Mouse (Mus musculus) forebrain, embryonic 14.5 days (tissue): Measurements from ENCODE around the gene Dars2. TPM values are rescaled to one million over a fixed set of nuclear protein-coding genes. Genes with fewer than 3 reads are reported as not detected.

Experiments
- ATAC-seq: fragments of 200-750 bp; cut with Nextera tagmentation; 2 replicates; pipeline ENCODE4 v1.8.0; 2017; ENCODE audit warnings: mild to moderate bottlenecking, moderate library complexity
- DNase-seq: peaks from one replicate; pipeline ENCODE4 v3.0.0-alpha.2; 2015; ENCODE audit warnings: low spot score
- H3K27ac ChIP-seq: fragments of 300-500 bp; sonication (generic); 2 replicates; pipeline ENCODE4 v1.5.1; 2014; ENCODE audit warnings: low read depth, mild to moderate bottlenecking, control low read depth, low read length, moderate library complexity
- H3K27me3 ChIP-seq: fragments of 300-500 bp; sonication (generic); replicated peaks from 2 replicates; pipeline ENCODE4 v1.6.1; 2014; ENCODE audit warnings: low read length, control low read depth, mixed read lengths; ENCODE audit not compliant: control insufficient read depth, insufficient read depth
- H3K36me3 ChIP-seq: fragments of 300-500 bp; sonication (generic); 2 replicates; pipeline ENCODE4 v1.6.1; 2014; ENCODE audit warnings: low read length, control low read depth; ENCODE audit not compliant: control insufficient read depth, insufficient read depth
- H3K4me1 ChIP-seq: fragments of 300-500 bp; sonication (generic); 2 replicates; pipeline ENCODE4 v1.6.1; 2014; ENCODE audit warnings: antibody characterized with exemption, low read length, control low read depth; ENCODE audit not compliant: control insufficient read depth, insufficient read depth
- H3K4me2 ChIP-seq: fragments of 300-500 bp; sonication (generic); 2 replicates; pipeline ENCODE4 v1.6.1; 2014; ENCODE audit warnings: mild to moderate bottlenecking, control low read depth, low read length
- H3K4me3 ChIP-seq: fragments of 300-500 bp; sonication (generic); 2 replicates; pipeline ENCODE4 v1.5.1; 2014; ENCODE audit warnings: low read depth, low read length, control low read depth
- H3K9ac ChIP-seq: fragments of 300-500 bp; sonication (generic); 2 replicates; pipeline ENCODE4 v1.6.1; 2014; ENCODE audit warnings: mild to moderate bottlenecking, low read length, control low read depth, moderate library complexity
- H3K9me3 ChIP-seq: fragments of 300-500 bp; sonication (generic); replicated peaks from 2 replicates; pipeline ENCODE4 v1.6.1; 2016; ENCODE audit warnings: low read length, control low read depth, mixed read lengths; ENCODE audit not compliant: control insufficient read depth
- WGBS: fragments of 180-500 bp; shearing (Covaris S2); extraction: QIAGEN DNeasy Blood & Tissue Kit; methylation state at CpG from one replicate; pipeline ENCODE4 v1.1.7; 2014; 5-methylcytosine and 5-hydroxymethylcytosine counted together
- polyA plus RNA-seq: library from polyadenylated mRNA; unstranded; fragments of >200 nt; fragmentation: Nextera tagmentation; extraction: Ambion mirVana; gene quantifications from 2 replicates; pipeline ENCODE4 v1.2.1, GENCODE M21; 2014

Gene Dars2
- 38.4 and 41.3 TPM in 2 replicates for polyA plus RNA-seq

GRCm38 (mm10) chr1:161070352-161071271 lies at the start of gene Dars2, which contains the start of gene Cenpl:
TSS of gene Dars2 (minus strand) at chr1:161070658.
TSS of gene Cenpl (plus strand) at chr1:161070713.
- Histone ChIP-seq H3K9me3 (no peaks in the 10 kb centered on the region), H3K4me3 (peak within 1 kb of the TSS; percentile 54), H3K27ac (peak within 1 kb of the TSS; percentile 15; the same call in 1 of the 2 replicates), H3K4me2 (peak within 1 kb of the TSS; percentile 79), H3K27me3 (no peaks in the 10 kb centered on the region), H3K4me1 (peaks cover 26% of the 10 kb centered on the region), H3K36me3 (peaks cover 2% of the 10 kb centered on the region; the same call in 1 of the 2 replicates), H3K9ac (peak within 1 kb of the TSS; percentile 82)
- peak; percentile 98 for ATAC-seq
- WGBS: under 1% methylated on average over 57 of the region's 57 CpGs
- DNase-seq: peak; percentile 99

DNA sequence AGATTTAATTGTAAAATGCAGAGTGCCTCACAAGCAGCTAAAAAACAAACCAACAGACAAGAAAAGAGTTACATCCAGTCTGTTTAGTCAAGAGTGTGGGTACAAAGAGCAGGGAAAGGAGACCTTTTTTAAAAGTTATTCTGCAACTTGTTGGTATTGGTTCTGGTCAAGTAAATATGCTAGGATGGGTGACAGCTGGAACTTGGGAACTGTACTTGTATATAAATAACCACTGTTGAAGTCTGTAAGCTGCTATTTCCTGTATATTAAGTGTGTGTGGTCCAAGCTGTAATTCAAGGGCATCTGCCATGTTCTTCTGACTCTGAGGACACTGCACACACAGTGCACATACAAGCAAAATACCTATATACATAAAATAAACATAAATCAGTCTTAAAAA lies 44.1 kb upstream of the Dars2 start:
- Histone ChIP-seq H3K4me3 (no peak overlapping the region), H3K4me2 (no peak overlapping the region), H3K27me3 (no peaks in the 10 kb centered on the region), H3K9me3 (no peaks in the 10 kb centered on the region), H3K36me3 (no peaks in the 10 kb centered on the region; the same call in 1 of the 2 replicates), H3K27ac (no peak overlapping the region), H3K9ac (no peak overlapping the region), H3K4me1 (no peaks in the 10 kb centered on the region)
- DNase-seq (no peak), ATAC-seq (no peak)

GRCm38 (mm10) chr1:161109216-161109615 lies 38.8 kb upstream of the Dars2 start:
- DNase-seq: no peak

DNA sequence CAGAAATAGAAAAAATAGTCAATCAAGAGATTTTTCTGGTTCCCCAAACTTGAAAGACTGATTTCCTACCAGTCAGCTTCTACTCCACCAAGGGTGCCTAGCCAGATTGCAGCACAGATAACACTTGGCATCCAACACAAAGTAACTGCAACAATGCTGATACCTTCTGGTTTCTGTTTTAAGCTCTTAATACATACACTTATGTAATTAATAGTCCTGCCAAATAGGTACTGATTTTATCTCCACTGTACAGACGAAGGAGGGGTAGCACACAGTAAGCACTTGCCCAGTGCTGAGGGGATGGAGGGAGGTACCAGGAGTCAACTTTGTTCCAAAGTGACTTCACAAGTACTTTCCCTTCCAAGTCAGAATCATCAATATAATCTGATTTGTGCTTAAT lies 33.4 kb upstream of the Dars2 start:
- ATAC-seq: no peak
- no peak overlapping the region for H3K27ac ChIP-seq
- no peaks in the 10 kb centered on the region for H3K4me1 ChIP-seq
- 98% methylated on average over 1 of the region's 1 CpGs for WGBS
- H3K9me3 ChIP-seq: no peaks in the 10 kb centered on the region
- H3K4me2 ChIP-seq: no peak overlapping the region
- H3K36me3 ChIP-seq: peaks cover 30% of the 10 kb centered on the region
- H3K9ac ChIP-seq: no peak overlapping the region
- H3K27me3 ChIP-seq: no peaks in the 10 kb centered on the region
- H3K4me3 ChIP-seq: no peak overlapping the region
- no peak for DNase-seq

More at GRCm38 (mm10) chr1:161109216-161109615, 38.8 kb upstream of the Dars2 start:
- no peaks in the 10 kb centered on the region for H3K27me3 ChIP-seq
- no peak overlapping the region for H3K4me3 ChIP-seq
- no peaks in the 10 kb centered on the region for H3K4me1 ChIP-seq
- peaks cover 21% of the 10 kb centered on the region for H3K36me3 ChIP-seq
- 81% methylated on average over 8 of the region's 8 CpGs for WGBS
- no peak overlapping the region for H3K4me2 ChIP-seq
- H3K9ac ChIP-seq: no peak overlapping the region
- no peak for ATAC-seq
- no peaks in the 10 kb centered on the region for H3K9me3 ChIP-seq
- H3K27ac ChIP-seq: no peak overlapping the region

GRCm38 (mm10) chr1:161099721-161100405 lies 29.4 kb upstream of the Dars2 start:
- H3K36me3 ChIP-seq: peaks cover 33% of the 10 kb centered on the region
- DNase-seq (no peak), ATAC-seq (no peak)
- H3K27ac ChIP-seq: no peak overlapping the region
- WGBS: 93% methylated on average over 4 of the region's 4 CpGs
- no peak overlapping the region for H3K9ac ChIP-seq
- no peaks in the 10 kb centered on the region for H3K4me1 ChIP-seq
- H3K9me3 ChIP-seq: no peaks in the 10 kb centered on the region
- no peak overlapping the region for H3K4me3 ChIP-seq
- no peaks in the 10 kb centered on the region for H3K27me3 ChIP-seq
- no peak overlapping the region for H3K4me2 ChIP-seq

DNA sequence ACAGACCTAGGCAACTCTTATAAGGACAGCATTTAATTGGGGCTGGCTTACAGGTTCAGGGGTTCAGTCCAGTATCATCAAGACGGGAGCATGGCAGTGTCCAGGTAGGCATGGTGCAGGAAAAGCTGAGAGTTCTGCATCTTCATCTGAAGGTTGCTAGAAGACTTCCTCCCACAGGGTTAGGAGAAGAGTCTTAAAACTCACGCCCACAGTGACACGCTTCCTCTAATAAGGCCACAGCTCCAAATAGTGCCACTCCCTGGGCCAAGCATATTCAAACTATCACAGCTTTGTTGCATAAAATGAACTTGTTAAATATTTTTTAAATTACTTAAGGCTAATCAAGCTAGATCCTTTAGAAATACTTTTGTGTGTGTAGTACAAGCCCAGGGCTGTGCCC lies 6.8 kb upstream of the Dars2 start:
- no peak overlapping the region for H3K4me3 ChIP-seq
- H3K4me1 ChIP-seq: peaks cover 13% of the 10 kb centered on the region
- DNase-seq (no peak), ATAC-seq (no peak)
- H3K4me2 ChIP-seq: no peak overlapping the region
- H3K27ac ChIP-seq: no peak overlapping the region
- no peak overlapping the region for H3K9ac ChIP-seq
- H3K36me3 ChIP-seq: peaks cover 32% of the 10 kb centered on the region
- H3K9me3 ChIP-seq: no peaks in the 10 kb centered on the region
- WGBS: 92% methylated on average over 3 of the region's 3 CpGs
- H3K27me3 ChIP-seq: no peaks in the 10 kb centered on the region

DNA sequence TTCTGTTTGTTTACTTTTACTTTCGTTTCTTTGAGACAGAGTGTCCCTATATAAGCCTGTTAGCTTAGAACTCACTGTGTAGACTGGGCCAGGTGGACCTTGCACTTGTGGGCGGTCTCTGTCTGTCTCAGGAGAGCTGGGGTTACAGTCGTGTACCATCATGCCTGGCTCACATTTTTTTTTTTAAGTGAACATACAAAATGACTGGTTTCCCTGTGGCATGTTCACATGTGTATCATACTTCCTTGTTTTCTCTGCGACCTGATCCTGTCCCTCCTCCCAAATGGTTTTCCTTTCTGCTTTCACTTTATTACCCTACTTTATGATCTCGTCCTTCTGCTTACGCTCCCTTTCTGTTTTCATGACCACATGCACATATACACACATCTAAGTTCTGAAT lies 5.8 kb upstream of the Dars2 start:
- no peaks in the 10 kb centered on the region for H3K9me3 ChIP-seq
- no peak overlapping the region for H3K27ac ChIP-seq
- DNase-seq (no peak), ATAC-seq (no peak)
- peaks cover 28% of the 10 kb centered on the region for H3K36me3 ChIP-seq
- 90% methylated on average over 6 of the region's 6 CpGs for WGBS
- no peak overlapping the region for H3K4me3 ChIP-seq
- peaks cover 23% of the 10 kb centered on the region for H3K4me1 ChIP-seq
- H3K9ac ChIP-seq: no peak overlapping the region
- no peaks in the 10 kb centered on the region for H3K27me3 ChIP-seq
- no peak overlapping the region for H3K4me2 ChIP-seq

DNA sequence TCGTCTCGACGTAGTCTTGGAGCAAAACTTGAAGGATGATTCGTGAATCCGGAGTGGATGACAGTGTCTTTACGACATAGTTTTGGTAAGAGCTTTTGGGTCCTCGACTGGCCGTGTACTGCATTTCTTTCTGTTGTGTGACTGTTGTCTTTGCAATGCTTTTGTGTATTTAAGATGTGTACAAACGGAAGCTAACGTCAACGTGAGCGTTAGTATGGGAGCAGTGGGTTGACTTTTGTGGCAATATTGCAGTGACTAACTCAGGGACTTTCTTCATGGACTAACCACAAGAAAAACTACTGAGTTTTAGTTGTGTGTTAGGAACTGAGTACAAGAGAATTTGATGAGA lies 788 bp upstream of the Dars2 start:
- Histone ChIP-seq H3K36me3 (peaks cover 2% of the 10 kb centered on the region; the same call in 1 of the 2 replicates), H3K27me3 (no peaks in the 10 kb centered on the region), H3K9ac (peak overlapping the region; percentile 74), H3K4me1 (peaks cover 26% of the 10 kb centered on the region), H3K4me3 (peak overlapping the region; percentile 54), H3K9me3 (no peaks in the 10 kb centered on the region), H3K4me2 (peak overlapping the region; percentile 63), H3K27ac (no peak overlapping the region)
- ATAC-seq (no peak), DNase-seq (no peak)
- under 1% methylated on average over 12 of the region's 12 CpGs for WGBS

DNA sequence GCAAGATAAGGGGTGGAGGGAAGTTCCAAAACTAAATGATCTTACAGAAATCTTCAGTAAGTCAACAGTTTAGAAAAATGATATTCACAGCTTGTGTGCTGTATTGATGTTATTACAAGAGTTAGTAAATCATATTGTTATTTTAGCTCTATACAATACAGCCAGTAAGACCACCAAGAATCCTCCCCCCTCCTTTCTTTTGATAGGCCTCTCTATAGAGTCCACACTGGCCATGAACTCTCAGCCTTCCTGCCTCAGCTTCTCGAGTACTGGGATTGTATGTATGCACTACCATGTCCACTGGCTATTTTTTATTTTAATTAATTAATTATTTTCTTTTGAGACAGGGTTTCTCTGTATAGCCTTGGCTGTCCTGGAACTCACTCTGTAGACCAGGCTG lies 7.1 kb downstream of the Dars2 start:
- no peak overlapping the region for H3K4me2 ChIP-seq
- 81% methylated on average over 1 of the region's 1 CpGs for WGBS
- no peaks in the 10 kb centered on the region for H3K9me3 ChIP-seq
- H3K27me3 ChIP-seq: no peaks in the 10 kb centered on the region
- H3K9ac ChIP-seq: no peak overlapping the region
- ATAC-seq (no peak), DNase-seq (no peak)
- peaks cover 22% of the 10 kb centered on the region for H3K36me3 ChIP-seq
- no peak overlapping the region for H3K4me3 ChIP-seq
- H3K4me1 ChIP-seq: no peaks in the 10 kb centered on the region
- no peak overlapping the region for H3K27ac ChIP-seq
